Mouse (Mus musculus) midbrain, embryonic 12.5 days (tissue): ENCODE results near the gene Tiam1. TPM values are rescaled to one million over a fixed set of nuclear protein-coding genes. Genes with fewer than 3 reads are reported as not detected.

Experiments used
- ATAC-seq: fragments of 200-750 bp; cut with Nextera tagmentation; 2 replicates; pipeline ENCODE4 v1.8.0; 2017; ENCODE audit warnings: low read depth, moderate TSS enrichment, moderate library complexity; ENCODE audit not compliant: low FRiP score
- H3K27ac ChIP-seq: fragments of 300-500 bp; sonication (generic); replicated peaks from 2 replicates; pipeline ENCODE4 v1.5.1; 2016; ENCODE audit warnings: mild to moderate bottlenecking
- H3K27me3 ChIP-seq: fragments of 300-500 bp; sonication (generic); 2 replicates; pipeline ENCODE4 v1.6.1; 2016; ENCODE audit warnings: mild to moderate bottlenecking
- H3K36me3 ChIP-seq: fragments of 300-500 bp; sonication (generic); 2 replicates; pipeline ENCODE4 v1.6.1; 2016
- H3K4me1 ChIP-seq: fragments of 300-500 bp; sonication (generic); 2 replicates; pipeline ENCODE4 v1.6.1; 2016
- H3K4me2 ChIP-seq: fragments of 300-500 bp; sonication (generic); replicated peaks from 2 replicates; pipeline ENCODE4 v1.6.1; 2016; ENCODE audit warnings: mild to moderate bottlenecking, moderate library complexity
- H3K4me3 ChIP-seq: fragments of 300-500 bp; sonication (generic); 2 replicates; pipeline ENCODE4 v1.5.1; 2016; ENCODE audit warnings: mild to moderate bottlenecking
- H3K9ac ChIP-seq: fragments of 300-500 bp; sonication (generic); replicated peaks from 2 replicates; pipeline ENCODE4 v1.6.1; 2016; ENCODE audit warnings: mild to moderate bottlenecking, moderate library complexity
- H3K9me3 ChIP-seq: fragments of 300-500 bp; sonication (generic); 2 replicates; pipeline ENCODE4 v1.6.1; 2016; ENCODE audit warnings: mild to moderate bottlenecking
- WGBS: fragments of 180-500 bp; shearing (Covaris S2); methylation state at CpG from one replicate; pipeline ENCODE4 v1.1.7; 2016; 5-methylcytosine and 5-hydroxymethylcytosine counted together
- polyA plus RNA-seq: library from polyadenylated mRNA; unstranded; fragments of >200 nt; fragmentation: Nextera tagmentation; extraction: Ambion mirVana; gene quantifications from 2 replicates; pipeline ENCODE4 v1.2.1, GENCODE M21; 2016

The Tiam1 gene
- polyA plus RNA-seq, 1 experiment from 2014 or later: 23.8 TPM

GRCm38 (mm10) chr16:89882477-89883234 lies 260.9 kb downstream of the Tiam1 start:
- 87% methylated on average over 14 of the region's 14 CpGs for WGBS
- Histone ChIP-seq H3K27ac (no peak overlapping the region), H3K27me3 (no peaks in the 10 kb centered on the region), H3K9ac (no peak overlapping the region), H3K36me3 (peaks cover 4% of the 10 kb centered on the region; the same call in 1 of the 2 replicates), H3K4me2 (no peak overlapping the region), H3K4me1 (peaks cover 4% of the 10 kb centered on the region; the same call in 1 of the 2 replicates), H3K9me3 (no peaks in the 10 kb centered on the region), H3K4me3 (no peak overlapping the region)
- no peak for ATAC-seq

- Histone ChIP-seq H3K36me3 (0 out of 2 replicates have a peak, but pooled peaks cover 8% of the 10 kb centered on the region), H3K27ac (no peak overlapping the region), H3K4me3 (no peak overlapping the region), H3K9ac (no peak overlapping the region), H3K4me1 (peaks cover 23% of the 10 kb centered on the region), H3K27me3 (no peaks in the 10 kb centered on the region), H3K9me3 (peaks cover 3% of the 10 kb centered on the region; the same call in 1 of the 2 replicates), H3K4me2 (no peak overlapping the region)
- ATAC-seq: no peak
- WGBS: 95% methylated on average over 10 of the region's 10 CpGs
Measured at GRCm38 (mm10) chr16:89877206-89877605, 266.4 kb downstream of the Tiam1 start.

- 92% methylated on average over 3 of the region's 3 CpGs for WGBS
- no peaks in the 10 kb centered on the region for H3K27me3 ChIP-seq
- H3K4me2 ChIP-seq: no peak overlapping the region
- no peak for ATAC-seq
- no peak overlapping the region for H3K27ac ChIP-seq
- H3K9ac ChIP-seq: no peak overlapping the region
- 0 out of 2 replicates have a peak, but pooled peaks cover 8% of the 10 kb centered on the region for H3K36me3 ChIP-seq
- no peak overlapping the region for H3K4me3 ChIP-seq
- H3K4me1 ChIP-seq: peaks cover 23% of the 10 kb centered on the region
- H3K9me3 ChIP-seq: peaks cover 3% of the 10 kb centered on the region; the same call in 1 of the 2 replicates
Measured at GRCm38 (mm10) chr16:89876079-89876478, 267.5 kb downstream of the Tiam1 start.

- WGBS: 49% methylated on average over 15 of the region's 15 CpGs
- peaks cover 3% of the 10 kb centered on the region; the same call in 1 of the 2 replicates for H3K9me3 ChIP-seq
- no peak overlapping the region for H3K9ac ChIP-seq
- peaks cover 23% of the 10 kb centered on the region for H3K4me1 ChIP-seq
- H3K4me2 ChIP-seq: no peak overlapping the region
- no peaks in the 10 kb centered on the region for H3K27me3 ChIP-seq
- ATAC-seq: peak; percentile 48; the same call in 1 of the 2 replicates
- H3K27ac ChIP-seq: no peak overlapping the region
- no peak overlapping the region for H3K4me3 ChIP-seq
- H3K36me3 ChIP-seq: 0 out of 2 replicates have a peak, but pooled peaks cover 8% of the 10 kb centered on the region
Measured at GRCm38 (mm10) chr16:89874012-89874704, 269.4 kb downstream of the Tiam1 start.

- Histone ChIP-seq H3K9ac (no peak overlapping the region), H3K27me3 (no peaks in the 10 kb centered on the region), H3K9me3 (peaks cover 3% of the 10 kb centered on the region; the same call in 1 of the 2 replicates), H3K4me1 (peaks cover 23% of the 10 kb centered on the region), H3K27ac (no peak overlapping the region), H3K4me3 (no peak overlapping the region), H3K36me3 (0 out of 2 replicates have a peak, but pooled peaks cover 14% of the 10 kb centered on the region), H3K4me2 (no peak overlapping the region)
- ATAC-seq: no peak
- 86% methylated on average over 20 of the region's 20 CpGs for WGBS
Measured at GRCm38 (mm10) chr16:89872011-89872942, 271.3 kb downstream of the Tiam1 start.

GRCm38 (mm10) chr16:89871382-89871781 lies 272.2 kb downstream of the Tiam1 start:
- WGBS: 75% methylated on average over 13 of the region's 13 CpGs
- ATAC-seq: no peak
- Histone ChIP-seq H3K4me3 (no peak overlapping the region), H3K36me3 (peaks cover 14% of the 10 kb centered on the region; the same call in 1 of the 2 replicates), H3K27ac (no peak overlapping the region), H3K4me2 (no peak overlapping the region), H3K9ac (no peak overlapping the region), H3K4me1 (peaks cover 23% of the 10 kb centered on the region), H3K27me3 (no peaks in the 10 kb centered on the region), H3K9me3 (peaks cover 3% of the 10 kb centered on the region; the same call in 1 of the 2 replicates)

GRCm38 (mm10) chr16:89870059-89870458 lies 273.5 kb downstream of the Tiam1 start:
- no peaks in the 10 kb centered on the region for H3K27me3 ChIP-seq
- peaks cover 22% of the 10 kb centered on the region for H3K4me1 ChIP-seq
- no peak overlapping the region for H3K4me3 ChIP-seq
- no peak overlapping the region for H3K27ac ChIP-seq
- ATAC-seq: no peak
- WGBS: 98% methylated on average over 6 of the region's 6 CpGs
- peaks cover 10% of the 10 kb centered on the region; the same call in 1 of the 2 replicates for H3K36me3 ChIP-seq
- no peaks in the 10 kb centered on the region for H3K9me3 ChIP-seq
- H3K9ac ChIP-seq: no peak overlapping the region
- no peak overlapping the region for H3K4me2 ChIP-seq

- H3K9ac ChIP-seq: no peak overlapping the region
- no peak overlapping the region for H3K4me3 ChIP-seq
- no peak overlapping the region for H3K4me2 ChIP-seq
- no peak overlapping the region for H3K27ac ChIP-seq
- peaks cover 10% of the 10 kb centered on the region; the same call in 1 of the 2 replicates for H3K36me3 ChIP-seq
- 91% methylated on average over 3 of the region's 3 CpGs for WGBS
- peaks cover 12% of the 10 kb centered on the region for H3K4me1 ChIP-seq
- no peak for ATAC-seq
- H3K9me3 ChIP-seq: no peaks in the 10 kb centered on the region
- H3K27me3 ChIP-seq: no peaks in the 10 kb centered on the region
Measured at GRCm38 (mm10) chr16:89868502-89868901, 275.1 kb downstream of the Tiam1 start.

- Histone ChIP-seq H3K4me1 (peaks cover 15% of the 10 kb centered on the region), H3K36me3 (peaks cover 10% of the 10 kb centered on the region; the same call in 1 of the 2 replicates), H3K4me2 (no peak overlapping the region), H3K27ac (no peak overlapping the region), H3K4me3 (no peak overlapping the region), H3K9me3 (no peaks in the 10 kb centered on the region), H3K27me3 (no peaks in the 10 kb centered on the region), H3K9ac (no peak overlapping the region)
- WGBS: 86% methylated on average over 26 of the region's 26 CpGs
- no peak for ATAC-seq
Measured at GRCm38 (mm10) chr16:89867212-89867829, 276.2 kb downstream of the Tiam1 start.

GRCm38 (mm10) chr16:89865136-89865535 lies 278.4 kb downstream of the Tiam1 start:
- peaks cover 10% of the 10 kb centered on the region; the same call in 1 of the 2 replicates for H3K36me3 ChIP-seq
- H3K27ac ChIP-seq: no peak overlapping the region
- H3K4me2 ChIP-seq: no peak overlapping the region
- 89% methylated on average over 17 of the region's 17 CpGs for WGBS
- ATAC-seq: no peak
- H3K4me3 ChIP-seq: no peak overlapping the region
- H3K27me3 ChIP-seq: no peaks in the 10 kb centered on the region
- H3K9ac ChIP-seq: no peak overlapping the region
- H3K9me3 ChIP-seq: no peaks in the 10 kb centered on the region
- peaks cover 21% of the 10 kb centered on the region for H3K4me1 ChIP-seq

GRCm38 (mm10) chr16:89864710-89865109 lies 278.9 kb downstream of the Tiam1 start:
- H3K36me3 ChIP-seq: peaks cover 10% of the 10 kb centered on the region
- H3K27me3 ChIP-seq: no peaks in the 10 kb centered on the region
- H3K4me1 ChIP-seq: peaks cover 21% of the 10 kb centered on the region
- no peak overlapping the region for H3K27ac ChIP-seq
- ATAC-seq: no peak
- H3K4me2 ChIP-seq: no peak overlapping the region
- H3K4me3 ChIP-seq: no peak overlapping the region
- no peak overlapping the region for H3K9ac ChIP-seq
- WGBS: 68% methylated on average over 3 of the region's 3 CpGs
- H3K9me3 ChIP-seq: no peaks in the 10 kb centered on the region
